Mouse (Mus musculus): Measurements from ENCODE around the gene Padi3.

The Padi3 gene

DNA sequence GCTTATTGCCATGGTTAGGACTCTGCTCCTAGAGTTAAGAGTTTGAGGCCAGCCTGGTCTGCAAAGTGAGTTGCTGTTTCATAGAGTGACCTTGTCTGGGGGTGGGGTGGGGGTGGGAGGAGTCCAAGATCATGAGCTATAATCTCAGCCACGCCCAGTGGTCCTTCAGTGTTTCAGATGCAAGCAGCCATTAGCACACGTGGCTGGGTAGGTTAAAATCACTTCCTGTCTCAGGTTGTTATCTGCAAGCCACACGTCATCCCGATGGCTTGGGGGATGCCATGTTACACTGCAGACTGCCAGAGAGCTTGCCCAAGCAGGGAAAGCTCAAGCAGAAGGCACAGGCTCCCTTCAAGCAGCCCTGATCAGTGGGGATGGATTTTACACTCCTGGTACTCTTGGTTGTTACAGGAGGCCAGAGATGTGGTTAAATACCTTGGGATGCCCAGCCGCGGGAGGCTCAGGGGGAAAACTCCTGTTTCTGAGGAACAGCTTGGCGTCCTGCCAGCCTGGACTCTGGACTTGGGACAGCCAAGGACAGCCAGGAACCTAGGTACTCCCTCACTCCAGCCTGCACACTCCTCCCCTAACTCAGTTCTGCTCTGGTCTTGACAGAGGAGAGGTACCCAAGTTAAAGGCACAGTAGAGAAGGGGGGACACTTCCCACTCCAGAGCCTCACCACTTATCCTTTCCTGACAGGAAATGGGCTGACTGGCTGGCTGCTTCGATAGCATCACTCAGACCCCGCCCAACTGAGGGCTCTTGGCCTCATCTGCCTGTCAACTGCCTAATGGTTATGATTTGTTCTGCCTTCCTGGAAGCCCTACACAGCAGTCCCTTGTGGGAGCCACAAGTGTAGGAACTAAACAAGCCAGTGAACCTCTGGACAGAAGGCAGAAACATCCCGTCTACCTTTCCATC lies 5.8 kb upstream of the Padi3 start:
- DNase-seq: peak; percentile 79 to 87

DNA sequence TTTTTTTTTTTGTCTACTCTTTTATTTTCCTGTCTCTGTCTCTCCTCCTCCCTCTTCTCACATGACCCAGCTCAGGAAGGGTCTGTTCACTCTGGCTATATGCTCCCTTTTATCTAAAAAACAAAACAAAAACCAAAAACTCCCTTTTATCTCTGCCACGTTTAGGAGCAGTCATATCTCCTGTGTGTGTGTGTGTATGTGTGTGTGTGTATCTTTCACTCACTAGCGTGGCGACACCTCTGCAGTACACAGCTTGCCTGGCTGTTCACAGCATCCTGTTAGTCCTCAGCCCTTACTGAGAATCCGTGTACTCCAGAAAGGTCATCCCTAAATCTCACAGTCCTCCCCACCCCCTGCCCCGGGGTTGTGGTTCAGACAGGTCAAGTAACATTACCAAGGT lies 5.0 kb upstream of the Padi3 start:
- DNase-seq: no peak

DNA sequence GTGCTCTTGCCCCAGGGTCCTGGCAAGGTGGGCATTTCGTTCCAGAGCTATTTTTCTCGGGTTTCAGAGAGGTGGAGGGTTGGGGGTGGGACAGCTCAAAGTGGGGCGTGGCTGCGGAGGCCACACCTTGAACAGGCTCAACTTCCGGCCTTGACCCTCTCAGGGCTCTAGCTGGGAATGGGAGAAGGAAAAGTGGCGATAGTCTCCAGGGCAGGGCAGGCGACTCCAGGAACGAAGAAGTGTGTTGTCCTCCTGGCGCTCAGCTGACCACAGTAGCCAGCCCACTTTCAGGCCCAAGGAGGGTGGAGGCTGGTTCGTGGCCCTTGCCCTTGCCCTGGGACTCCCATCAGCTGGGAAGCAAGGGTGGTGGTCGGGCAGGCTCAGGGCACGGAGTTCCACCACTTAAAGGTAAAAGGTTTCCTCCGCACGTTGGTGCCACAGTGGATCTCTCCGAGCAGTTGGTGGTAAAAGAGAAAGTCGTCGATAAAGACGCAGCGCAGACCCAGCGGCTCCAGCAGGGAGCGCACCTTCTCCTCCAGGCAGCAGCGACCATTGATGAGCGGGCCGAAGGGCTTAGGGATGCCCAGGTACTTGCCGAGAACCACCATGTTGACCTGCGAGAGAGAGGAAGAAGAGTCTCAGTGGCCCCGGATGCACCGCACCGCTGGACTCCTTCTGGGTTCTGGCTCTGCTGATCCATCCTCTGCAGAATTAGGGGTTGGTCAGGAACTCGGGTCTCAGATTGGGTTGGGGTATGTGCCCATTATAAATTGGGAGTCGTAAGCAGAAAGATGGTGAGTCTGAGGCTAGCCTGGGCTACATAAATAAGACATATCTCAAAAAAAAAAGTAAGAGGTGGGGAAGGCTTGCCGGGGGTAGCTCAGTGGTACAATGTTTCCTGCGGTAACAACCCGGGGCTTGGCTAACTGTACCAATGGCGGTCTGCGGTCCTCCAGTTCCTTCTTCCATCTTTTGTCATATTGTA lies 4.1 kb upstream of the Padi3 start:
- DNase-seq: peak; percentile 69 to 82

DNA sequence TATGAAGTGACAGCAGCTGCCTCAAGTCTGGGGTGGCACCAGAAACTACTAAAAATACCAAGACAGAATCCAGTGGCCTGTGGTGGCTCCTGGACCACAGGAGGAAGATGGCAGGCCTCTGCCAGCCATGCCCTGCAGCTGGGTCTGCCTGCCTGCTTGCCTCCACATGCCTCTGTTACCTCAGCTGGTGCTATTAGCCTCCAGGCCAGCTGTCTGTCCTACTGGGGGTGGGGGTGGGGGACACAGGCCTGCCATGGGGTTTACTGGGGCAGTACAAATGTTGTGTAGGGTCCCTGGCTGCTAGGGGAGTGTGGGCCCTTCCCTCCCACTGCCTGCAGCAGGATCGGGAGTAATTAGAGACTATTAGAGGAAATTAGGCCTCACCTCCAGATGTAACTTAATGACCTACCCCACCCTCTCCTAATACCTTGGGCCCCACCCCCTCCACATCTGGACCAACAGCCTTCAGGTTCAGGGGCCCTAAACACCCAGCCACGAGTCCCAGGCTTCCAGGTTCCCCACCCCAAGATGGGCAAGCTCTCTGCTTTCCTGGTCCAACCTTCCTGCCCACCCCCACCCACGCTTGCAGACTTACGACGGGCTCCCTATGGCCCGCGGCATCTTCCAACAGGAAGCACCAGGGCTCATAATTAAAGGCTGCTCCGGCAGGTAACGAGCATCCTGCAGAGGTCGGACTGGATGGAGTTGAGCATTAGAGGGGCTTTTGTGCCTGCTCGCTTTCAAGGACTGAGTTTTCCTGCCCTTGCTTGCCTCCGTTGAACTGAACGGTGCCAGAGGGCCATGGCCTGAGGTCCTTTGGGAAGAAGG lies 3.1 kb upstream of the Padi3 start:
- peak in 1 of 2 experiments; percentile 31 for DNase-seq

DNA sequence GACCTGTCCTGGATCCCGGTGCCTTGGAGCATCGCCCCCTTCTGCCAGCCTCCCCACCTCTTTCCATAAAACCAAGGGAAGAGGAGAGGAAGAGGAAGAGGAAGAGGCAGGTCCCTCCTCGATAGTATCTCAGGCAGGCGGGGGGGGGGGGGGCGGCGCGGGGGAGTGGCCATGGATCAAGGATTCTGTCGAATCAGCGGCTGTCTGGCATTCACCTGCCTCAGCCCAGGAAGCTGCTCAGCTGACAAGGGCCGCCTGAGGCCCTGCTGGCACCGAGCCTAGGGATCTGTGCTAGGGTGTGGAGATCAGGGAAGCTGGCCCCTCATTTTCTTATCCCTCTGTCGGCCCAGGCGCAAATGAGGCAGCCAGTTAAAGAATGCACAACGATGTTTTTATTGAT lies 2.2 kb upstream of the Padi3 start:
- DNase-seq: peak; percentile 58 to 69

DNA sequence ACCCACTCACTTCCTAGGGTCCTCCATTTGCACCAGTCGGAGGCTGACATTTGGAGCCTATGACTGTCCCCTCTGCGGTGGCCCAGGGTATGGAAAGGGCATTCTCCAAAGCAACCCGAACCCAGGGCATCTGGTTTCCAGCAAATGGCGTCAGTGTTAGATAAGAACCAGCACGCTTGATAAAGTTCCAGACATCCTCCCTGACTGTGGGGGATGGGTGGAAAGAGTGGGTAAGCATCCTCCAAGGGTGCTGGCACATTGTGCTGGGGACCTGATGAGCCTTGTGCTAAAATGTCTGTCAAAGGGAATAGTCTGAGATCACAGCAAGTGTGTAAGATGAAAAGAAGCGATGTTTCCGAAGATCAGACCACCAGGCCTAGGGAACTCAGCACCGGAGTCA lies 1.7 kb upstream of the Padi3 start:
- no peak for DNase-seq

DNA sequence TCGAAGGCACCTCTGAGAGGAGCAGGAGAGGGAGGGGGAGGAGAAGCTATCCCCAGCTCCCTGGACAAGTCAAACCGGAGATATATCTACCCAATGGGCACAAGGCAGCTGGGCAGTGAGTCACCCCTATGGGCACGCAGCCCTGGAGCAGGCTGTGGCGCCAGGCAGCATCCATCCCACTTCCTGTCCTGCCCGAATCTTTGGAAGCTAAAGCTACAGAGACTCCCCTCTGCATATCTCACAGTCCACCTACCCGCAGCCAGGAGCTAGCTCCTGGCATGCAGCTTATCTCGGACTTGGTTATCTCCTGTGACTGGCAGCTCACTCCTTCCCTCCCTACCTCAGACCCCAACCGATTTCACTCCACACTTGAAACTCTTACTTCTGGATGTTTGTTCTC lies 1.3 kb downstream of the Padi3 start:
- no peak for DNase-seq

DNA sequence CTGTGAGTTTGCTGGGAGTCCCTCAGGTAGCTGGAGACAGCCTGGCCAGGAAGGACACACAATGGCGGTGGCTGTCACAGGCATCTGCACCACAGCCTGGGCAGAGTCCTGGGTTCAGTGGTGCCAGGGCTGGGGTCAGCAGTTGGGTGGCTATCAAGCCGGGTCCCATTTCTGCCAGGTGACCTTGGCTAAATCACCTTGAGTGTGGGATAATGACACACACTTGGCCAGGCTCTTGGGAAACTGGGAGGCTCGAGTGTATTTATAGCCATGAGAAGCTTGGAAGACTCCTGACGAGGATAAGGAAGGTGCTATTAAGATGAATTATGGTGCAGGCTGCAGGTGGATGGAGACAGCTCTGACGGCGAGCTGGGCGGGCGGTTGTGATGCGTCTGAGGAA lies 5.8 kb downstream of the Padi3 start:
- DNase-seq: no peak

DNA sequence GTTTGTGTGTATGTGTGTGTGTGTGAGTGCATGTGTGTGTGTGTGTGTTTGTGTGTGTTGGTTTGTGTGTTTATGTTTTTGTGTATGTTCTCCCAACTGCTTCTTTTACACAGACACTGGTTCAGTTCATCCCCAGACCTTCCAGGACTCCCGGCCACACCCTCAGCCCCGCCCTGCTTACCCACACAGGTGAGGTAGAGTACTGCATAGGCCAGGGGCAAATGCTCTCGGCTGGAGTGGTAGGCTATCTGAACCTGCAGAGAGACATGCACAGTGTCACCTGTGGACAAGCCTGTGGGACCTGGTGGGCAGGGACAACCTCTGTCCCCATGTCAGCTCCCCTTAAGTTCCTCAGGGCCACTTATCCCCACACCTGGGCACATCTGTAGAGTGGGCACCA lies 9.1 kb downstream of the Padi3 start:
- DNase-seq: no peak

DNA sequence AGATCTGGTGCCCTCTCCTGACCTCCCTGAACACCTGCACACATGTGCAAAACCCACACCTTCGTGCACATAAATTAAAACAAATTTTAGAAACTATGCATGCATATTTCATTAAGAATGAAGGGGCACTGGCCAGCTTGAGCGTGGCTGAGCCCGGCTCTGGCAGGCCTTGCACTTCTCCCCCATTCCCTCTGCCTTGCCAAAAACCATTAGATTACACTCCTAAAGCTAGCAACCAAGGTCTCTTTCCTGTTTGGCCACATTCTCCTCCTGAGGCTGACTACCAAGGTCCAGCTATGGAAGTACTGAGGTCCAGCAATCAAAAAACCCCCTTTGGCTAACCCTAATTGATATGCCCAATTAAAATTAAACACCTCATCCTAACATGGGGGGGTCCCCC lies 13.7 kb downstream of the Padi3 start:
- DNase-seq: no peak

DNA sequence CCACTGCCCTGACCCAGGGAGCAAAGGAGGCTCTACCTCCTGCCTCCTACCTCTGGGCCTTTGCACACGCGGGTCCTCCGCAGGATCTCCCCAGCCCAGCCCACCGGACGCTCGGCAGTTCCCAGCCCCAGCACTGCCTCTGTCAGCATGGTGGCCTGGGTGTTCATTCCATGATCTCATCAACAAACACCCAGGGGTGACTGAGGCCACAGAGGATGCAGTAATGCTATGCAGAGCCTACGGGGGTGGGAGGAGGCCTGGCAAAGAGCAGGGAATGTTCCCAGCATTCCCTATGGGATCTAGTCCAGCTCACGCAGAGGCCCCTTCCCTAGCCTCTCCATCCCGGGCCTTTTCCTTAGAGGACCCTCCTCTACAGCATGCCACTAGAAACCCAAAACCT lies 15.8 kb downstream of the Padi3 start:
- no peak for DNase-seq

DNA sequence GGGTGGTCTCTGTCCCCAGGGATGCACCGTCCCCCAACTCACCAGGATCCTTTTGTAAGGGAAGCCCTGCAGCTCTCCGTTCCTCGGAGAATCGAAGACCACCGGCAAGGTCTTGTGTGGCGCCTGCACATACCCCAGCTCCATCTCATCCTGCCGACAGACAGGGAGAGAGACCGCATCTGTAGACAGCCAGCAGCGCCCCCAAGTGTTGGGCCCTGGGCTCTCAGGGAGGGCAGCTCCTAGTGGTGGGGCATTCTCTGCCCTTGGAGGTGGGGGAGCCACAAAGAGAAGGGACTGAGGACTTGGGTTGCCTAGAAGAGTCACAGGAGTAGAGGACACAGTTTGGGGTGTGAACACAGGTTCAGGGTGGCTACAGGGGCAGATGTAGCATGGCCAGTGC lies 16.7 kb downstream of the Padi3 start:
- no peak for DNase-seq

DNA sequence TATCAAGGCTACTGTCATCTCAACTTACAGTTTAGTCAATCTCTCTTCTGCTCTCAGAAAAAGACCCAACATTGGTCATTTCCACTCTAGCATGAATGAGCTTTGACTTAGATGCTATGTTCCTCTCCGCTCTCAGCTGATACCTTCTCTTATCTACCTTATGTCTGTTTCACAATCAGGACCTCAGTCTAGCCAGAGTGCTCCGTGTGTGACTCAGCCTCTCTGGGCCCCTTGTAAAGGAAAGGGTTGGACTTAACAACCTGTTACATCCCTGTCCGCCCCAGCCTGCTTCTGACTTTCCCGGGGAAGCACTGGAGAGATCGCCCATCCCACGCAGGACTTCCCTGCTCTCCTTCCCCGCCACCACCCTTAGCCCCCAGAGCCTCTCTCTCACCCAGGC lies 17.9 kb downstream of the Padi3 start:
- no peak for DNase-seq

DNA sequence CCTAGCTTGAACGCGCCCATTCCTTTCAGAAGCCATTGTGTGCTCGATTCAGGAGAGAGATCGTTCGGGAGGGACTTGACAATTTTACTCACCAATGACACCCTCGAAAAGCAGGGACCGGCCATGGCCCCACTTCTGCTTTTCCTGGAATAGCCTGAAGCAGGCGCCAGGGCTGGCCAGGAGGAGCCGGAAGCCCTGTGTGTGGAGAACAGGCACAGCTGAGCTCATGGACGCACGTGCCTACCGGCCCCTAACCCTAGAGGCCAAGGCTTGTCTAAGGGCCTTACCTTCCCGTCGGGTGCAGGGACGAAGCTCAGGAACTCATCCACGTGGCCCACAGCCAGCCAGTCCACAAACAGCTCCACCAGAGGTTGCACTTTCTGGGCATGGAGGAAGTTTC lies 19.4 kb downstream of the Padi3 start:
- no peak for DNase-seq

DNA sequence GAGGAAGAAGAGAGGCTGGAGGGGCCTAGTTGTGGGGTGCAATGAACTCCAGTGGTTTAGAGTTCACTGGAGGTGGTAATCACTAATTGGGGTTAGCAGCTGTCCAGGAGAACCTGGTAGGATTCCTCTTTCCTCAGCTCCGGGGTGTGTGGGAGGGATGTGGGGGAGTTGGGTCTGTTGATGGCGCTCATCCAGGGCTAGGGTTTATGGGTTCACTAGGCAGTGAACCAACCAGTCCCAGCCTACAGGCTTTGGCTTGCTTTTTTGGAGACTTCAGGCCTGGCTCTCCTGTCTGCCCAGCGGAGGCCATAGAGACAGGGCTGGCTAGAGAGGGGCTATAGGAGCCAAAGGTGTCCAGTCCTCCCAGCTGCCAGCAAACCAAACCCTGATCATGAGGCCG lies 20.5 kb downstream of the Padi3 start:
- peak; percentile 59 to 73 for DNase-seq

DNA sequence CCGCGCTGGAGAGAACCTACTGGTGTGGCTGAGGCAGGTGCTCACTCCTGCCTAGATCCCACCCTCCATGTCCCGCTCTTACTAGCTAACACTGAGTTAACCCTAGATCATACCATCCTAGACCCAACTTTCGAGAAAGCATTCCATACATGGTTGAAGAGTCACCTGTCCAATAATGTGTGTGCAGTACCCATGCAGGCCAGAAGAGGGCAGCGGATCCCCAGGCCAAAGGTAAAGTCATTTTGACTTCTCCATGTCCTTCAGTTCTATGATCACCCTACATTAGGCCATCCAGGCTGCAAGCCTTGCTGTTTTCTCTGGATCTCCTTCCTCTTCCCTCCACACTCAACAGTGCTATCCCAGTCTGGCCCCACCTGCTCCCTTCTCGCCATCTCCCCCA lies 21.5 kb downstream of the Padi3 start:
- peak; percentile 86 to 87 for DNase-seq

DNA sequence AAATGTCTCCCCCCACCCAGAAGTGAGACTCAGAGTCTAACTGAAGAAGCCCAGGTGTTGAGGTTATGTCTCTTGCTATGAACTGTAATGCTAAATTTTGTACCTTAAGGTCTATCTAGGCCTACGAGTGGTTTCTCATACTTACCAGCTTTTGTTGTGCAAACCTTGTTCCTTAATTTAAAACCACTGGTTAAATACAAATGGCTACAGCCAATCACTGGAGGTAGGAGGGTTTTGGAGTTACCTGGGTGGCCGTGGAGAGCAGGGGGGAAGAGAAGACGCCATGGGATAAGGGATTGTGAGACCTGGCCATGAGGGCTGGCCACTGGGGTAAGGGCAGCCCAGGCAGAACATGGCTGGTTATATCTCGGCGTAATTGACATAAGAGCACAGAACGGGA lies 22.2 kb downstream of the Padi3 start:
- no peak for DNase-seq

DNA sequence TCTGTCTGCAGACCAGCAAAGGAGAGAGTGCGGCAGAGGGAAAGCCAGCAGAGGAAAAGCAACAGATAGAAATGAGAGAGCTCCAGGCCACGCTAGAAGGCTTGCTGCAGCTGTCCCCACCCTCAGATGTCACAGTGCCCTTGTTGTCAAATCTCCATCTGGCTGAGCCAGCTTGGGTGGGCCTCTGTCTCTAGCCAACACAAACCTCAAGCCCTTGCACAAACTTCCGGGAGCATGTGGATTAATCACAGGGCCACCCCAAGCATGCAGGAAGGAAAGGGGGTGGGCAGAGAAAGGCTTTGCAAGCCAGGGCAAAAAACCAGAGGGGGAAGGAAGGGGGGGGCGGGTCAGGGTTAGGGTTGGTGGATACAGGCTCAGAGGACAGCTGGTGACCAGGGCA lies 23.0 kb downstream of the Padi3 start:
- DNase-seq: peak; percentile 34 to 48

DNA sequence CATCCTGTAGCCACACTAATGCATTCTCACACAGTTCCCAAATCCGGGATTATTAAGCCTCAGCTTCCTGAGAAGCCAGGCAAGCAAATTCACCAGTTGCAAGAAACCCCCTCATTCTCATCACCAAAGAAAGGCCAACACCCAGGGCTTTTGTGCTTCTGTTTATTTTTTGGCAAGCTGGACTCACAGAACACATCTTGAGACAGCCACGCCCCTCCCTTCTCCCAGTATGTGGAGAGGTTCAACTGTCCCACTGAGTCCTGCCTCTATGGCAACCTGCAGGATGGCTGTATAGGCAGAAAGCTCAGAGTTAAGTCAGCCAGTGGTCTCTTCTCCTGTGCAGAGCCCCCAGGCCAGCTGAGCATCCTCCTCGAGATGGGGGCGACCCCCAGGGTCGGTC lies 25.2 kb downstream of the Padi3 start:
- DNase-seq: no peak

DNA sequence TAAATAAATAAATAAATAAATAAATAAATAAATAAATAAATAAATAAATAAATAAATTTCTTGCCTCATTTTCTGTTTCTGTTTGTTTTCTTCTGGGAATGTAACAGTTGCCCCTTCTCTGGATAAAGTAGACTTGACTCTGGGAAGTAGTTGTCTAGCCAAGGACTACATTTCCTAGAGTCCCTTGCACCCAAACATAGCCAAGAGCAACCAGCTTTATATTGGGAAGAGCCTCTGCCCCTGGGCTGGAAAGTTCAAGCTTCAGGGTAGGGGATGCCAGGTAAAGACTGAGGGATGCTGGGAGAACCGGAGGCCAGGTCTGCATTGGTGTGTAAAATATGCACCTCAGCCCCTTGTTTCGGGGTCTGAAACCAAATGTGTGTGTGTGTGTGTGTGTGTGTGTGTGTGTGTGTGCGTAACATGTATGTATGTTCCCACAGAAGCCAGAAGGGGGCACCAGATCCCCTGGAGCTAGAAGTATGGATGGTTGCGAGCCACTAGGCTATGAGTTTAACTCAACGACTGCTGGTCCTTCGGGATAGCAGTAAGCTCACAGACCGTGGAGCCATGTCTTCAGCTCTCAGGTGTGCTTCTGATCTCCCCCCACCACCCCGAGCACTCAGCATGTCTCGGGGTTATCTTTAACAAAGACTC lies 26.0 kb downstream of the Padi3 start:
- DNase-seq: no peak

DNA sequence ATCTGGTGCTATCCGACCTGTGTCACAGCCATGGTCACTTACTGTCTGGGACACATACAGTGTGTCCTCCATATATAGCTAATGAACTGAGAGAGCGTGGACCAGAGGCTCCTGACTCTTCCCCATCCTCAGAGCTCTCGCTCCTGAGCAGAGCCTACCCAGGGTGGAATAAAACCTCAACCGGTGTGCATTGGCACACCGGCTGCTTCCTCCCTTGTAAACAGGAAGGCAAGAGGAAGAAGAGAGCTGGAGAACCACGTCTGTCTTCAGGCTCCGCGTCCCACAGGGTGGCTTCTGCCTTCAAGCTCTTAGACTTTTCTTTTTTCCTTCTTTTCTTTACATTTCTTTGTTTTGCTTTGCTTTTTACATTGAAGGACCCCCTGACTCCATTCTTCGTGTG lies 27.6 kb downstream of the Padi3 start:
- no peak for DNase-seq

DNA sequence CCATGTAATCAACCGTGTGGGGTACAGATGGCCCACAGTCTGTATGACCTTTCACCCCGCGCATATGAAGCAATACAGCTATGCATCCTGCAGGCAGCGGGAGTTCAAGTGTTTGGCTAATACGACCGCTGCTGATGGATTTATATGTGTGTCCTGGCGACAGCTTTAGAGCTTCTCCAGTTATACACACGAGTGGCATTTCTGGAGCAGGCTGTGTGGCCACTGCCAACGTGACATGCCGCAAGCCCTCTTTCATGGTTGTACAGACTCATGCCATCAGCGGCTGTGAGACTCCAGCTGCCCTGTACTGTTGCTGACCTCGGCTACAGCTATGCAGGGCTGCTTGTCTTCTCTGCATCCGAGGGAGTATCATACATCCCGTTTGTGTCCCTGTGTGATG lies 29.9 kb downstream of the Padi3 start:
- DNase-seq: no peak

All from kidney, postnatal 4 days (tissue).